Mouse (Mus musculus): Measurements from ENCODE around the gene Sik3.

DNA sequence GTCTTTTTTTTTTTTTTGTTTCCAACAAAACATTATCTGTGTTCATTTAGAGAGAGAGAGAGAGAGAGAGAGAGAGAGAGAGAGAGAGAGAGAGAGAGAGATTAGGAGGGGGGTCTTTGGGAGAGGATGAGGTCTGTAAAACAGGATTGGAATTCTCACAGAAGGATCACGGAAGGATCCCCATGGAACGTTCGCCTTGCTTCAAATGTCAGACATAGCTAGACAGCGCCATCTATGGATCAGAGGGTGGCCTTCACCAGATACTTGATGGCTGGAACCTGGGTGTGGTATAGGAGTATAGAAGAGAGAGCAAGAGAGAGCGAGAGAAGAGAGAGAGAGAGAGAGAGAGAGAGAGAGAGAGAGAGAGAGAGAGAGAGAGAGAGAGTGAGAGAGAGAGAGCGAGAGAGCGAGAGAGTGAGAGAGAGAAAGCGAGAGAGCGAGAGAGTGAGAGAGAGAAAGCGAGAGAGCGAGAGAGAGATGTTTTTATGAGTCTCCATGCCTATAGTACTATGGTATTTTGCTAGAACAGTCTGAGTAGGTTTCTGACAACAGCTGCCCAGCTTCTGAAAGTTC is 234.2 kb downstream of the Sik3 start:
- TF ChIP-seq CTCF (IDR thresholded peaks at IDR 0.05; ENCODE audit: control insufficient read depth, insufficient read depth, insufficient read length) (peak; percentile 60), MAX (IDR thresholded peaks at IDR 0.05) (no peak), CEBPB (IDR thresholded peaks at IDR 0.05; ENCODE audit: low read depth) (no peak), MYOD1 (IDR thresholded peaks at IDR 0.05; ENCODE audit: control insufficient read depth, insufficient read length, low read depth) (no peak), USF1 (IDR thresholded peaks at IDR 0.05; ENCODE audit: low read depth) (no peak)
